Mouse (Mus musculus) MEL (cell line): ENCODE data around the gene Arrdc1. TPM values are rescaled to one million over a fixed set of nuclear protein-coding genes. Genes with fewer than 3 reads are reported as not detected.
A peak's percentile ranks its signal among the peaks of the same experiment; 100 is the strongest.

Experiments used
- DNase-seq: peaks from one replicate; pipeline ENCODE4 v3.0.0; 2011; ENCODE audit warnings: low read depth, low spot score
- H3K27ac ChIP-seq: 2 replicates; pipeline ENCODE4 v1.5.1; 2012; ENCODE audit warnings: low read depth, mild to moderate bottlenecking, control low read depth, low read length, moderate library complexity; ENCODE audit not compliant: control insufficient read depth
- H3K27me3 ChIP-seq, 2 experiments: fragments of 150-350 bp in 1 of 2; sonication (generic) in 1 of 2; 2 replicates each; pipeline ENCODE4 v1.6.1; 2012; ENCODE audit warnings: low read length in 2 of 2, mild to moderate bottlenecking in 2 of 2, improper control_type of control experiment in 1 of 2, moderate library complexity in 1 of 2; ENCODE audit not compliant: insufficient read depth in 2 of 2, control insufficient read depth in 1 of 2
- H3K36me3 ChIP-seq, 2 experiments: 2 replicates each; pipeline ENCODE4 v1.6.1; 2012 to 2014; ENCODE audit warnings: low read length in 2 of 2, improper control_type of control experiment in 1 of 2, inconsistent platforms in 1 of 2, mild to moderate bottlenecking in 1 of 2; ENCODE audit not compliant: insufficient read depth in 2 of 2, control insufficient read depth in 1 of 2
- H3K4me1 ChIP-seq, 2 experiments: fragments of 150-350 bp in 1 of 2; sonication (generic) in 1 of 2; 2 replicates each; pipeline ENCODE4 v1.6.1; 2012; ENCODE audit warnings: low read length in 2 of 2, improper control_type of control experiment in 1 of 2, mild to moderate bottlenecking in 1 of 2; ENCODE audit not compliant: insufficient read depth in 2 of 2, control insufficient read depth in 1 of 2
- H3K4me3 ChIP-seq, 2 experiments: fragments of 150-350 bp in 1 of 2; sonication (generic) in 1 of 2; 2 replicates each; pipeline ENCODE4 v1.5.1; 2012; ENCODE audit warnings: low read depth in 2 of 2, low read length in 2 of 2, mild to moderate bottlenecking in 2 of 2, moderate library complexity in 2 of 2, control low read depth in 1 of 2, improper control_type of control experiment in 1 of 2; ENCODE audit not compliant: control insufficient read depth in 1 of 2, insufficient read depth in 1 of 2
- H3K79me2 ChIP-seq: 2 replicates; pipeline ENCODE4 v1.6.1; 2012; ENCODE audit warnings: mild to moderate bottlenecking, low read length, moderate library complexity; ENCODE audit not compliant: control insufficient read depth, poor library complexity, insufficient read depth
- H3K9ac ChIP-seq: 2 replicates; pipeline ENCODE4 v1.6.1; 2012; ENCODE audit warnings: low read depth, mild to moderate bottlenecking, control low read depth, low read length, moderate library complexity; ENCODE audit not compliant: control insufficient read depth, poor library complexity, severe bottlenecking
- H3K9me3 ChIP-seq: fragments of 150-350 bp; sonication (generic); replicated peaks from 2 replicates; pipeline ENCODE4 v1.6.1; 2012; ENCODE audit warnings: mild to moderate bottlenecking, low read length, improper control_type of control experiment, moderate library complexity; ENCODE audit not compliant: insufficient read depth
- BHLHE40 ChIP-seq: IDR thresholded peaks from 2 replicates; pipeline ENCODE4 v1.6.1; 2012; ENCODE audit warnings: low read depth, mild to moderate bottlenecking, inconsistent platforms, low read length, improper control_type of control experiment, borderline replicate concordance
- CTCF ChIP-seq, 3 experiments: IDR thresholded peaks in 2 of 3; conservative IDR thresholded peaks in 1 of 3; 2 replicates each; pipeline ENCODE4 v1.5.1; 2011 to 2012; ENCODE audit warnings: low read length in 3 of 3, low read depth in 2 of 3, mild to moderate bottlenecking in 2 of 3, improper control_type of control experiment in 1 of 3, inconsistent platforms in 1 of 3, mixed read lengths in 1 of 3, moderate library complexity in 1 of 3; ENCODE audit not compliant: control insufficient read depth in 1 of 3, insufficient read depth in 1 of 3, poor library complexity in 1 of 3, severe bottlenecking in 1 of 3
- E2F4 ChIP-seq: IDR thresholded peaks from 2 replicates; pipeline ENCODE4 v1.6.1; 2011; ENCODE audit warnings: low read depth, low read length, improper control_type of control experiment, borderline replicate concordance
- ELF1 ChIP-seq: IDR thresholded peaks from 2 replicates; pipeline ENCODE4 v1.6.1; 2014; ENCODE audit warnings: low read depth, mild to moderate bottlenecking, inconsistent platforms, low read length, improper control_type of control experiment, moderate library complexity
- EP300 ChIP-seq, 2 experiments: IDR thresholded peaks; 2 replicates each; pipeline ENCODE4 v1.6.1; 2011; ENCODE audit warnings: improper control_type of control experiment in 2 of 2, low read length in 2 of 2, low read depth in 1 of 2, mild to moderate bottlenecking in 1 of 2
- GATA1 ChIP-seq: IDR thresholded peaks from 2 replicates; pipeline ENCODE4 v1.6.1; 2011; ENCODE audit warnings: low read depth, low read length, improper control_type of control experiment
- HCFC1 ChIP-seq: IDR thresholded peaks from 2 replicates; pipeline ENCODE4 v1.6.1; 2012; ENCODE audit warnings: low read depth, mild to moderate bottlenecking, inconsistent platforms, low read length, improper control_type of control experiment, moderate library complexity
- KAT2A ChIP-seq: conservative IDR thresholded peaks from 2 replicates; pipeline ENCODE4 v1.6.1; 2012; ENCODE audit warnings: low read depth, low read length, improper control_type of control experiment, inconsistent platforms
- MAFK ChIP-seq: IDR thresholded peaks from 2 replicates; pipeline ENCODE4 v1.6.1; 2011; ENCODE audit warnings: low read depth, mild to moderate bottlenecking, low read length, improper control_type of control experiment, borderline replicate concordance
- MAX ChIP-seq: IDR thresholded peaks from 2 replicates; pipeline ENCODE4 v1.6.1; 2011; ENCODE audit warnings: low read length, improper control_type of control experiment
- MAZ ChIP-seq: IDR thresholded peaks from 2 replicates; pipeline ENCODE4 v1.6.1; 2012; ENCODE audit warnings: low read depth, mild to moderate bottlenecking, inconsistent platforms, low read length, improper control_type of control experiment
- MXI1 ChIP-seq: IDR thresholded peaks from 2 replicates; pipeline ENCODE4 v1.6.1; 2011; ENCODE audit warnings: mild to moderate bottlenecking, low read depth, low read length, improper control_type of control experiment
- MYB ChIP-seq: IDR thresholded peaks from 2 replicates; pipeline ENCODE4 v1.6.1; 2011; ENCODE audit warnings: mild to moderate bottlenecking, low read depth, low read length, improper control_type of control experiment
- POLR2AphosphoS2 ChIP-seq: IDR thresholded peaks from 2 replicates; pipeline ENCODE4 v1.6.1; 2011; ENCODE audit warnings: low read length, improper control_type of control experiment
- POLR2AphosphoS5 ChIP-seq: IDR thresholded peaks from 2 replicates; pipeline ENCODE4 v1.6.1; 2012; ENCODE audit warnings: low read depth, borderline replicate concordance, mild to moderate bottlenecking, inconsistent platforms, low read length, moderate library complexity, mixed read lengths
- RAD21 ChIP-seq: IDR thresholded peaks from 2 replicates; pipeline ENCODE4 v1.6.1; 2011; ENCODE audit warnings: mild to moderate bottlenecking, low read depth, low read length, improper control_type of control experiment
- TAL1 ChIP-seq: IDR thresholded peaks from 2 replicates; pipeline ENCODE4 v1.6.1; 2012; ENCODE audit warnings: mild to moderate bottlenecking, inconsistent platforms, low read length, moderate library complexity, mixed read lengths
- USF1 ChIP-seq: IDR thresholded peaks from 2 replicates; pipeline ENCODE4 v1.6.1; 2014; ENCODE audit warnings: low read depth, mild to moderate bottlenecking, inconsistent platforms, low read length, improper control_type of control experiment, moderate library complexity
- ZKSCAN1 ChIP-seq: IDR thresholded peaks from 2 replicates; pipeline ENCODE4 v1.6.1; 2012; ENCODE audit warnings: low read depth, mild to moderate bottlenecking, inconsistent platforms, low read length, improper control_type of control experiment, moderate library complexity
- ZMIZ1 ChIP-seq: IDR thresholded peaks from 2 replicates; pipeline ENCODE4 v1.6.1; 2012; ENCODE audit warnings: low read depth, mild to moderate bottlenecking, inconsistent platforms, low read length, improper control_type of control experiment, moderate library complexity
- polyA plus RNA-seq, 2 experiments: library from polyadenylated mRNA; stranded (reverse) in 1 of 2; unstranded in 1 of 2; fragments of >175 nt in 1 of 2; fragments of >200 nt in 1 of 2; gene quantifications; 2 replicates each; pipeline versions ENCODE4 v1.2.1 to v1.2.4; 2012; ENCODE audit warnings: low replicate concordance in 2 of 2, low read depth in 1 of 2; ENCODE audit not compliant: insufficient read length in 2 of 2, insufficient read depth in 1 of 2, missing spikeins in 1 of 2
- total RNA-seq: library from RNA; depleted of rRNA; stranded (reverse); fragments of 300-350 nt; gene quantifications from 2 replicates; pipeline ENCODE4 v1.2.3, GENCODE M21; 2012

Gene Arrdc1
- total and polyA plus RNA-seq, 3 experiments = 20.2 to 49.0 TPM; not detected in 1

- Histone ChIP-seq H3K9me3 (no peaks in the 10 kb centered on the region), H3K9ac (no peak overlapping the region), H3K27ac (peak overlapping the region; percentile 32; the same call in 1 of the 2 replicates), H3K79me2 (no peaks in the 10 kb centered on the region), H3K27me3 (no peaks in the 10 kb centered on the region), H3K4me1 (peaks cover 6 to 16% of the 10 kb centered on the region in 2 experiments), H3K4me3 (no peak overlapping the region), H3K36me3 (peaks cover 0 to 16% of the 10 kb centered on the region in 2 experiments; a peak in 2 of 4 replicates)
- TF ChIP-seq POLR2AphosphoS2 (no peak), MAX (no peak), KAT2A (no peak), MYB (no peak), TAL1 (peak; percentile 72), E2F4 (no peak), RAD21 (no peak)
- peak; percentile 68 for DNase-seq
Measured at GRCm38 (mm10) chr2:24926345-24926964, 8.6 kb downstream of the Arrdc1 start.

GRCm38 (mm10) chr2:24925284-24925683, 9.8 kb downstream of the Arrdc1 start:
- TF ChIP-seq MAFK (no peak), TAL1 (no peak), ZKSCAN1 (no peak), POLR2AphosphoS5 (no peak), ZMIZ1 (no peak), CTCF (IDR thresholded peaks at IDR 0.05 in 2 of 3, conservative IDR thresholded peaks at IDR 0.05 in 1 of 3; ENCODE audit: control insufficient read depth in 1 of 3, insufficient read depth in 1 of 3, low read depth in 2 of 3, low read length in 3 of 3, poor library complexity in 1 of 3, severe bottlenecking in 1 of 3) (no peak), GATA1 (no peak), MXI1 (no peak), MAX (no peak), KAT2A (no peak), ELF1 (no peak), BHLHE40 (no peak), EP300 (IDR thresholded peaks at IDR 0.05; ENCODE audit: low read depth in 1 of 2, low read length in 2 of 2) (no peak), USF1 (no peak), MAZ (no peak), HCFC1 (no peak)
- H3K36me3 ChIP-seq = peaks cover 0 to 17% of the 10 kb centered on the region in 2 experiments; a peak in 2 of 4 replicates

More at GRCm38 (mm10) chr2:24925284-24925683, 9.8 kb downstream of the Arrdc1 start:
- no peak overlapping the region for H3K9ac ChIP-seq
- no peaks in the 10 kb centered on the region for H3K79me2 ChIP-seq
- no peak overlapping the region for H3K27ac ChIP-seq
- no peak overlapping the region for H3K4me3 ChIP-seq
- no peak for DNase-seq
- H3K4me1 ChIP-seq = peaks cover 6 to 16% of the 10 kb centered on the region in 2 experiments
- no peaks in the 10 kb centered on the region for H3K27me3 ChIP-seq
- no peaks in the 10 kb centered on the region for H3K9me3 ChIP-seq
